Mouse (Mus musculus) effector memory CD4-positive, alpha-beta T cell, adult 5 months (primary cell): ENCODE data around the gene Gsto2. TPM values are rescaled to one million over a fixed set of nuclear protein-coding genes. Genes with fewer than 3 reads are reported as not detected.

Experiments
- polyA plus RNA-seq: library from polyadenylated mRNA; unstranded; fragments of 100-300 nt; shearing (Covaris generic); gene quantifications from one replicate; pipeline ENCODE4 v1.2.1, GENCODE M21; 2017

The Gsto2 gene
- polyA plus RNA-seq = not detected

GRCm38 (mm10) chr19:47865353-47865947 is at the start of gene Gsto2:
Gsto2 (plus strand) TSS chr19:47865534.

DNA sequence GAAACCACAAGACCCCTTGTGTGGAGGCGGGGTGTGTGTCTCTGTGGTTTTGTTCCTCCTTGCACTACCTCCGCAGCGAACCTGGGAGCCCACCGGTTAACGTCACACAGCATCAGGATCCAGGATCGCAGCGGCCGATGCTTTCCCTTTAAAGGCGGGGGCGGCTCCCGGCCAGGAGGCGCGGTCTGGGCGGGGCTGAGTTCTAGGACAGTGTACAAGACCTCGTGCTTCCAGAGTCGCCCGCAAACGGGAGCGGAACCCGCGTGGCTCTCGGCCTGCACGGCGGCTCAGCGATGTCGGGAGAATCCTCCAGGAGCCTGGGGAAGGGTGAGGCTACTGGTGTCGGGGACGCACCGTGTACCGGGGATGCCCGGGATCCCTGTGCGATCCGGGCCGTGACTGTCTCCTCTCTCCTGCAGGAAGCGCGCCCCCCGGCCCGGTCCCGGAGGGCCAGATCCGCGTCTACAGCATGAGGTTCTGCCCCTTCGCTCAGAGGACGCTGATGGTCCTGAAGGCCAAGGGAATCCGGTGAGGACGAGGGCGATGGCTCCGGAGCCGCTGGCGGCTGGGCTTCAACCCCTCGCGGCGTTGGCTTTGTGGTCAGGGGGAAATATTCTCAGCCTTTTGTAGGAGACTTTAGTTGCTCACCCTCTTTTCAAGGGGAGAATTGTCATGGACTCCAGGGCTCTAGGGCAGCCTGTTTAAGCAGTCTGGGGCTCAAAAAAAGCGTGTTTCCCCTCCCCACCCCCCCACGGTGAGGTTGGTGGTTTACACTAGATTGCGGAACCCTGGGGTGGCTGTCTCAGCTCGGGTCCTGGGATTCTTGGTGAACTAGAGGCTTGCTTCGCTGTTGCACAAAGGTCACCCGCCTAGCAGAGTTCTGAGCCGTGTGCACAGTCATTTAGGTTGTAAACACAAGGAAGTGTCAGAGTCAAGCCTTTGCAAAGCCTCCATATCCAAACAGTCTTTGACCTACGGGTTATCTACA is 10.2 kb upstream of the Gsto2 start, which contains the start of gene Gsto1:
Gene Gsto1 (plus strand): TSS at position 175 of the 988 bp plus-strand sequence.

GRCm38 (mm10) chr19:47919126-47919965 is 54.0 kb downstream of the Gsto2 start, which contains the start of the genes Cfap43 and Itprip:
Cfap43 (minus strand) TSS chr19:47919287.
Itprip (minus strand) TSS chr19:47919299.

Other genes starting within 250 kb of the Gsto2 start
- not detected for gene Col17a1, start 173.4 kb upstream of the Gsto2 start, polyA plus RNA-seq
- 174 TPM for gene Sfr1, start 133.9 kb upstream of the Gsto2 start, polyA plus RNA-seq
- gene Gsto1, start 10.6 kb upstream of the Gsto2 start, polyA plus RNA-seq = 19.5 TPM
- gene Cfap43, start 53.8 kb downstream of the Gsto2 start, polyA plus RNA-seq = 0.55 TPM
- 53.8 TPM for gene Itprip, start 53.8 kb downstream of the Gsto2 start, polyA plus RNA-seq
- not detected for gene Cfap58, start 72.1 kb downstream of the Gsto2 start, polyA plus RNA-seq